Mouse (Mus musculus) liver, embryonic 11.5 days (tissue): ENCODE data around the gene Ankrd31. TPM values are rescaled to one million over a fixed set of nuclear protein-coding genes. Genes with fewer than 3 reads are reported as not detected.
"Not testable (repeated sequence)": the region's sequence is repeated elsewhere in the genome, so short reads cannot be mapped to it uniquely, and the experiment has no call there.

Experiments
- ATAC-seq: fragments of 200-750 bp; cut with Nextera tagmentation; replicated peaks from 2 replicates; pipeline ENCODE4 v1.8.0; 2017; ENCODE audit warnings: moderate number of reproducible peaks, mild to moderate bottlenecking, moderate TSS enrichment, moderate library complexity; ENCODE audit not compliant: low FRiP score
- DNase-seq: peaks from one replicate; pipeline ENCODE4 v3.0.0-alpha.2; 2017; ENCODE audit warnings: low spot score
- H3K27ac ChIP-seq: fragments of 300-500 bp; sonication (generic); 2 replicates; pipeline ENCODE4 v1.5.1; 2014; ENCODE audit warnings: mild to moderate bottlenecking, low read depth, low read length, control low read depth
- H3K27me3 ChIP-seq: fragments of 300-500 bp; sonication (generic); replicated peaks from 2 replicates; pipeline ENCODE4 v1.6.1; 2014; ENCODE audit warnings: low read length, mixed read lengths; ENCODE audit not compliant: control insufficient read depth, insufficient read depth
- H3K36me3 ChIP-seq: fragments of 300-500 bp; sonication (generic); 2 replicates; pipeline ENCODE4 v1.6.1; 2014; ENCODE audit warnings: mild to moderate bottlenecking, low read length, moderate library complexity, mixed read lengths; ENCODE audit not compliant: control insufficient read depth, insufficient read depth
- H3K4me1 ChIP-seq: fragments of 300-500 bp; sonication (generic); replicated peaks from 2 replicates; pipeline ENCODE4 v1.6.1; 2014; ENCODE audit warnings: low read length, mixed read lengths; ENCODE audit not compliant: control insufficient read depth, insufficient read depth
- H3K4me2 ChIP-seq: fragments of 300-500 bp; sonication (generic); 2 replicates; pipeline ENCODE4 v1.6.1; 2014; ENCODE audit warnings: mild to moderate bottlenecking, control low read depth, moderate library complexity
- H3K4me3 ChIP-seq: fragments of 300-500 bp; sonication (generic); 2 replicates; pipeline ENCODE4 v1.5.1; 2014; ENCODE audit warnings: low read depth, low read length, control low read depth
- H3K9ac ChIP-seq: fragments of 300-500 bp; sonication (generic); 2 replicates; pipeline ENCODE4 v1.6.1; 2014; ENCODE audit warnings: low read depth, low read length, control low read depth
- H3K9me3 ChIP-seq: fragments of 300-500 bp; sonication (generic); 2 replicates; pipeline ENCODE4 v1.6.1; 2016; ENCODE audit warnings: low read length, inconsistent platforms, mixed read lengths; ENCODE audit not compliant: control insufficient read depth
- WGBS: fragments of 180-500 bp; shearing (Covaris S2); extraction: QIAGEN DNeasy Blood & Tissue Kit; methylation state at CpG from one replicate; pipeline ENCODE4 v1.1.7; 2014; 5-methylcytosine and 5-hydroxymethylcytosine counted together
- polyA plus RNA-seq: library from polyadenylated mRNA; unstranded; fragments of >200 nt; fragmentation: Nextera tagmentation; extraction: Ambion mirVana; gene quantifications from 2 replicates; pipeline ENCODE4 v1.2.1, GENCODE M21; 2014

Ankrd31 gene
- polyA plus RNA-seq, 1 experiment from 2014 or later: not detected

DNA sequence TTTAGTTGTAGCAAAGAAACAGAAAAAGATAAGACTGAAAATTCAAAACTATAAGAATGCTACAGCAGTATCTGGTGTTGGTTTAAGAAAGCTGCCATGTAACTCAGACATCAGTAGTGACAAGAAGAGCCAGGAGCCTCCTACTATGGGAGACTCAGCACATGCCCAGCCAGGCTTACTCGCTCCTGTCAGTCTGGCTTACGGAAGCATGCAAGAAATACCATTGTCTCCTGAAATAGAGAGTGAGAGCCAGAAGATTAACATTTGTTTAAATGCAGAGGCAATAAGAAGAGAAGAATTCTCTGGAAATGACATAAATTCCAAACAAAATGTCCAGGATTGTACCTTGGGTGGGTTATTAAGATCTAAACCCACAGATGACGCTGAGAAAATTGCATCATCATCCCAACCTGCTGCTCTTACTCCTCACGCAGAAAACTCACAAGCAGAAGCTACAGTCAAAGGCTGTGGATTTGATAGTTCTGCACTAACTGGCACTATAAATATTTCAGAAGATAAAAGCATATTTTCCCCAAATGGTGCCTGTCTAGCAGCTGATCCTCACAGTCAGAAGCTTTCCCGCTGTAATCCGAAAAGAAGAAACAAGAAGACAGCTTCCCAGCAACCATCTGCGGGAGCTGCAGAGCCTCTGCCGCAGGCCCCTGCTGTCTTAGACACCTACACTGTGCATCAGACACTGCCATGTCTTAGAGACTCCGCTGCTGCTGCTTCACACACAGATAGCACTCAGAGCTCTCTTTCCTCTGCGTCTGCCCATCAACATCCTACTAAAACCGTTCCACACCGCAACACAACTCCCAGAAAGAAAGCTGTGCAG, 130.4 kb downstream of the Ankrd31 start:
- DNase-seq (no peak), ATAC-seq (no peak)
- H3K9ac ChIP-seq: no peak overlapping the region
- H3K9me3 ChIP-seq: no peaks in the 10 kb centered on the region
- H3K4me3 ChIP-seq: no peak overlapping the region
- no peak overlapping the region for H3K27ac ChIP-seq
- H3K4me1 ChIP-seq: no peaks in the 10 kb centered on the region
- no peaks in the 10 kb centered on the region for H3K27me3 ChIP-seq
- 80% methylated on average over 12 of the region's 12 CpGs for WGBS
- no peaks in the 10 kb centered on the region for H3K36me3 ChIP-seq
- no peak overlapping the region for H3K4me2 ChIP-seq

- Histone ChIP-seq H3K4me1 (no peaks in the 10 kb centered on the region), H3K9me3 (no peaks in the 10 kb centered on the region), H3K27ac (no peak overlapping the region), H3K9ac (no peak overlapping the region), H3K4me2 (no peak overlapping the region), H3K36me3 (no peaks in the 10 kb centered on the region), H3K27me3 (no peaks in the 10 kb centered on the region), H3K4me3 (no peak overlapping the region)
- no peak for DNase-seq
- no peak for ATAC-seq
- WGBS: 45% methylated on average over 1 of the region's 1 CpGs
These were observed 136.5 kb downstream of the Ankrd31 start for GRCm38 (mm10) chr13:96884534-96884933.

DNA sequence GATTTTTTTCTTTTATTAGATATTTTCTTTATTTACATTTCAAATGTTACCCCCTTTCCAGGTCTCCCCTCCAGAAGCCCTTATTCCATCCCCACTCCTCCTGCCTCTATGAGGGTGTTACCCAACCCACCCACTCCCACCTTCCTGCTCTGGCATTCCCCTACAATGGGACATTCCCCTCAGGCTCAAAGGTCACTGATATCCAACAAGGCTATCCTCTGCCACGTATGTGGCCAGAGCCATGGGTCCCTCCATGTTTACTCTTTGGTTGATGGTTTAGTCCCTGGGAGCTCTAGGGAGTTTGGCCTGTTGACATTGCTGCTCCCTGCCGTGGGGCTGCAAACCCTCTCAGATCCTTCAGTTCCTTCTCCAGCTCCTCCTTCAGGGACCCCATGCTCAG, 141.9 kb downstream of the Ankrd31 start:
- DNase-seq: no peak
- Histone ChIP-seq H3K27ac (no peak overlapping the region), H3K9ac (no peak overlapping the region), H3K9me3 (no peaks in the 10 kb centered on the region), H3K4me3 (no peak overlapping the region), H3K27me3 (no peaks in the 10 kb centered on the region), H3K36me3 (no peaks in the 10 kb centered on the region), H3K4me1 (no peaks in the 10 kb centered on the region), H3K4me2 (no peak overlapping the region)
- no peak for ATAC-seq
- WGBS: 34% methylated on average over 2 of the region's 2 CpGs

- H3K36me3 ChIP-seq: no peaks in the 10 kb centered on the region
- WGBS: 77% methylated on average over 2 of the region's 2 CpGs
These were observed 147.1 kb downstream of the Ankrd31 start for GRCm38 (mm10) chr13:96895144-96895543.

DNA sequence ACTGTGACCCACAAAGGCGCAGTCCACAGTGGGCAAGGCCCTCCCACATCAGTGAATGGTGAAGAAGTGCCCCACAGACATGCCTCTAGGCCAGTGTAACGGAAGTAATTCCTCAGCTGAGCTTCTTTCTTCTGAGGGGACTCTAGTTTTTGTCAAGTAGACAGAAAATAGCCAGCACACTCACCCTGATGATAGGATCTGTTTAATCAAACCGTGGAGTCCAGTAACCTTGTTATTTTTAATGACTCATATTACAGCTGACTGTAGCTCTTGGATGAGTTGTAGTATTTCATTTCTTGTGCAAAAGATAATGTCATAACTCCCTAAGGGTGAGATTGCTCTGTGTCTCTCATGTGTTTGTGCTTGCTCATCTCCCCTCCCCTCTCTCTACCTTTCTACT, 158.6 kb downstream of the Ankrd31 start:
- Histone ChIP-seq H3K4me2 (no peak overlapping the region), H3K27me3 (no peaks in the 10 kb centered on the region)

More at GRCm38 (mm10) chr13:96895144-96895543, 147.1 kb downstream of the Ankrd31 start:
- no peak for ATAC-seq
- Histone ChIP-seq H3K9me3 (no peaks in the 10 kb centered on the region), H3K27ac (no peak overlapping the region), H3K4me2 (no peak overlapping the region), H3K4me3 (no peak overlapping the region), H3K9ac (no peak overlapping the region), H3K4me1 (no peaks in the 10 kb centered on the region), H3K27me3 (no peaks in the 10 kb centered on the region)
- DNase-seq: no peak

GRCm38 (mm10) chr13:96911202-96911601, 163.1 kb downstream of the Ankrd31 start:
- Histone ChIP-seq H3K9me3 (no peaks in the 10 kb centered on the region), H3K27me3 (no peaks in the 10 kb centered on the region), H3K4me2 (no peak overlapping the region), H3K4me1 (no peaks in the 10 kb centered on the region), H3K4me3 (no peak overlapping the region), H3K36me3 (no peaks in the 10 kb centered on the region), H3K9ac (no peak overlapping the region), H3K27ac (no peak overlapping the region)
- 65% methylated on average over 3 of the region's 3 CpGs for WGBS
- DNase-seq: no peak
- ATAC-seq: no peak

More for the DNA sequence above, 158.6 kb downstream of the Ankrd31 start:
- Histone ChIP-seq H3K4me1 (no peaks in the 10 kb centered on the region), H3K9me3 (no peaks in the 10 kb centered on the region), H3K4me3 (no peak overlapping the region), H3K9ac (no peak overlapping the region), H3K27ac (no peak overlapping the region), H3K36me3 (no peaks in the 10 kb centered on the region)
- 69% methylated on average over 3 of the region's 3 CpGs for WGBS
- DNase-seq: no peak
- ATAC-seq: no peak

DNA sequence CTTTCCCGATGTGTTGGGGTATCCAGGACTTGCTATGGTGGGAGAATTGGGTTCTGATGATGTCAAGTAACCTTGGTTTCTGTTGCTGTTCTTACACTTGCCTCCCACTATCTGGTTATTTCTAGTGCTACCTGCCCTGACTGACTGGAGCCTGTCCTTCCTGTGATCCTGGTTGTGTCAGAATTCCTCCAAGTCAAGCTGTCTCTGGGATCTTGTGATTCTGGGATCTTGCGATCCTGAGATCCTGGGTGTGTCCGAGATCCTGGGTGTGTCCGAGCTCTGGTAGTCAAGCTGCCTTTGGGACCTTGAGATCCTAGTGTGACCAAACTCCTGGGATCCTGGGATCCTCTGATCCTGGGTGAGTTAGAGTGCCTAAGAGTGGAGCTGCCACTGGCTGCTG, 175.1 kb downstream of the Ankrd31 start:
- H3K4me3 ChIP-seq, H3K27ac ChIP-seq, DNase-seq, H3K9ac ChIP-seq, H3K36me3 ChIP-seq, H3K4me2 ChIP-seq, H3K9me3 ChIP-seq, H3K4me1 ChIP-seq, ATAC-seq: not testable (repeated sequence)
- 90% methylated on average over 4 of the region's 4 CpGs for WGBS
- peaks cover 38% of the 10 kb centered on the region for H3K27me3 ChIP-seq

GRCm38 (mm10) chr13:96923999-96924961, 176.2 kb downstream of the Ankrd31 start, which contains the start of gene Gcnt4:
Gene Gcnt4 (plus strand): TSS chr13:96924689.
- DNase-seq: peak; percentile 69
- Histone ChIP-seq H3K9ac (peak within 1 kb of the TSS; percentile 53), H3K4me2 (peak within 1 kb of the TSS; percentile 98), H3K9me3 (no peaks in the 10 kb centered on the region), H3K4me3 (peak within 1 kb of the TSS; percentile 72), H3K36me3 (no peaks in the 10 kb centered on the region), H3K27me3 (peaks cover 38% of the 10 kb centered on the region), H3K4me1 (no peaks in the 10 kb centered on the region), H3K27ac (no peak within 1 kb of the TSS)
- WGBS: 9% methylated on average over 55 of the region's 56 CpGs
- peak; percentile 64 for ATAC-seq
